Mouse (Mus musculus): ENCODE results near the gene Fiz1.
"Not testable (repeated sequence)": the region's sequence is repeated elsewhere in the genome, so short reads cannot be mapped to it uniquely, and the experiment has no call there.

The Fiz1 gene

DNA sequence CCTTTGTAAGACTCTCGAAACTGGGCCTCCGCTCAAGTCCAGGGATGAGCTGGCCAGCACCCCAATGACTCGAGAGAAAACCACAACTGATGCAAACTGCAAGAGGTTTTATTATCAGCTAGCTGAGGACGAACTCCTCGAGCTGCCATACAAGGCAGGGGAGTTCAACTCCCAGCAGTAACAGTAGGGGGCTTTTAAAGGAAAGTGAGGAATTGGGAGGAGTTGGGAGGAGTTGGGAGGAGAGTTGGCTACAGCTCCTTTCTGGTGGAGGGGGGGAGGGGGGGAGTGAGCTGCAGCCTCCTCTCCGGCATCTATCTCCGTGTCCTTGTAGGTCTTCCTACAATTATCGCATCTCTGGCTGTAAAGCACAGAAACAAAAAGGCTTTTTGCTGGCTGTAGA is 11.6 kb downstream of the Fiz1 start:
- in situ Hi-C loops (cut with MseI, MboI): not testable (repeated sequence)

DNA sequence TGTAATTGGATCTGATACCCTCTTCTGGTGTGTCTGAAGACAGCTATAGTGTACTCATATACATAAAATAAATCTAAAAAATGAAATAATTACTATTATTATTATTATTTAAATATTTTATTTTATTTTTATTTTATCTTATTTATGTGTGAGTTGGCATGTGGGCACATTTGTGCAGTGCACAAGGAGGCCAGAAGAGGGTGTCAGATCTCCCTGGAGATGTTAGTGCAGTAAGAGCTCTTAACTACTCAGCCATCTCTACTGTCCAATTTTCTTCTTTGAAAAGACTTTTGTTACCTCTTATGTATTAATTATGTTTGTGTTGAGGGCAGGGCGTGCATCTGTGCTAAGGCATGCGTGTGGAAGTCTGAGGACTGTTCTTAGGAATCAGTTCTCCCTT is 14.6 kb downstream of the Fiz1 start:
- in situ Hi-C loops (cut with MseI, MboI): no loop called here

DNA sequence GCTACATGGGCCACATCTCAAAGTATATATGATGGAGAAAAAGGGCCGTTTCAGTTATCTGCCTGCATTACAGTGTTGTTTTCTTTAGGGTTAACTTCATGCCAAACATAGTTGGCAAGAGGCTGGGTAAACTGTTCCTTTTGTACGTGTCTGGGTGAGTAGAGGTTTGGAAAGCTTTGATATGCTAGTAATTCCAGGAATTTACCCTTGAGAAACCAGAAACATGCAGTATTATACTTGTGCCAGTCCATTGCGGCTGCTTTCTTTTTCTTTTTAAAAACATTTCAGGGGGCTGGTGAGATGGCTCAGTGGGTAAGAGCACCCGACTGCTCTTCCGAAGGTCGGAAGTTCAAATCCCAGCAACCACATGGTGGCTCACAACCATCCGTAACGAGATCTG is 17.6 kb downstream of the Fiz1 start:
- in situ Hi-C loops (cut with MseI, MboI): no loop called here

DNA sequence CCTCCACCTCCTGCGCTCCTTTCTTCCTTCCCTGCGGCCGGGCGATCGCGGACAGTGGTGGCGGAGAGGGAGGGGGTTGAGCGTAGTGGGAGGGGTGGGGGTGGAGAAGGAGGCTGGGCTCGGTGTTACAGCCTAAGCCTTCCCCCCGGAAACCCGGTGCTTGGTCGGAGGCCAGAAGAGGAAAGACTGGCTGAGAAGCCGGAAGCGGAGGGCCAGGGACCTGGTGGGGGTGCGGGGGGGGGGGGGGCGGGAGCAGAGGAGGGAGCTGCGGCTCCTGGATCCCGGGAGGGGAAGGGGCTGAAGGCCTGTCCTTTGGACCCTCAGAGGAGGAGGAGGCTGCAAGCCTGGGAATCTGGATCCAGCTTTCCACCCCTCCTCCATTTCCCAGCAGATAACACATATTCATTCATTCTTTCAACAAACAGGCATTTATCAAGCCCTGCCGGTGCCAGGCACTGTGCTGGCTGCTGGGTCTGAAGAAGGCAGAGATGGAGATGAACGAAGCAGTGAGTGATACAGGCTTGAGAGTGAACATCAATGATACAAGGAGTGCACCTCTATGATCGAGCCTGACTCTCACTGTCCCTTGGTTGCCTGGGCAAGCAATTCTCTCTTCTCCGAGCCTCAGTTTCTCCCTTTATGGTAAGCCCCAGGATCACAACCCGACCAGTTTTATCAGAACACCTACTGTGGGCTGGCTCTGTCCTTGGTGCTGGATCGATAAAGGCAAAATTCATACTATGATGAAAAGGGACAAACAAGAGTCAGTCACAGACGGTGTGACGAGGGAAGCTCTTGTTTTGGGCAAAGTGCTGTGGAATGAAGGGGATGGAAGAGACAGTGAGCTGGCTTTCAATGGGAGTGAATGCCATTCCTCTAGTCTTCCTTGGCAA is 18.2 kb downstream of the Fiz1 start, which contains the start of gene Zfp579:
Zfp579 (minus strand) TSS at position 156 of the 893 bp plus-strand sequence.
- in situ Hi-C loops (cut with MseI, MboI): no loop called here

DNA sequence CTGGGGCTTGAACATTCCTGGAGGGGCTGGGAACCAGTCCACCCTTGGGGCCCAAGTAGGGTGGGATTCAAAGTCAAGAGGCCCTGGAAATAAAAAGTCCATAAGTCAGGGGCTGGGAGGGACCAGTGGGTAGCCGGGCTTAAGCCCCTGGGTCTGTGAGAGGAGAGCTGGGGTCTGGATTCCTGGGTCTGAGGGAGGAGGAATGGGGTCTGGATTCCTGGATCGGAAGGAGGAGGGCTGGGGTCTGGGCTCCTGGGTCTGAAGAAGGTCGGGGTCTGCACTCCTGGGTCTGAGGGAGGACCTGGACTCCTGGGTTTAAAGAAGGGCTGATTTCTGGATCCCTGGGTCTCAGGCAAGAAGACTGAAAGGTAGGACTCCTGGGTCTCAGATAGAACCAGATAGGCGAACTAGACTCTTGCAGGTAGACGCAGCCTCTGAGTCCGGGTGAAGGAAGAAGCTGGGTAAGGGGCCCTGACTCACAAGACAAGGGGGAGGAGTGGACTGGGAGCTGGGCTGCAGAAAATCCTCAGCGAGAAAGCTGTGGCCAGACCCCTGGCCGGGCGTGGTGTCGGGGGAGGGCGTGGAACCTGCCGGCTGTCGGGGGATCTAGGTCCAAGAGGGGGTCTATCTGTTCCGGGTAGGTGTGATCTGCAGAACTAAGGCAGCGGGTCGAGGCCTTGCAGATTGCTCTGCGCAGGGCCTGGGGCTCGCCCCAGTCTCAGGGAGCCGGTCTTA is 19.1 kb downstream of the Fiz1 start:
- in situ Hi-C loops (cut with MseI, MboI): no loop called here

DNA sequence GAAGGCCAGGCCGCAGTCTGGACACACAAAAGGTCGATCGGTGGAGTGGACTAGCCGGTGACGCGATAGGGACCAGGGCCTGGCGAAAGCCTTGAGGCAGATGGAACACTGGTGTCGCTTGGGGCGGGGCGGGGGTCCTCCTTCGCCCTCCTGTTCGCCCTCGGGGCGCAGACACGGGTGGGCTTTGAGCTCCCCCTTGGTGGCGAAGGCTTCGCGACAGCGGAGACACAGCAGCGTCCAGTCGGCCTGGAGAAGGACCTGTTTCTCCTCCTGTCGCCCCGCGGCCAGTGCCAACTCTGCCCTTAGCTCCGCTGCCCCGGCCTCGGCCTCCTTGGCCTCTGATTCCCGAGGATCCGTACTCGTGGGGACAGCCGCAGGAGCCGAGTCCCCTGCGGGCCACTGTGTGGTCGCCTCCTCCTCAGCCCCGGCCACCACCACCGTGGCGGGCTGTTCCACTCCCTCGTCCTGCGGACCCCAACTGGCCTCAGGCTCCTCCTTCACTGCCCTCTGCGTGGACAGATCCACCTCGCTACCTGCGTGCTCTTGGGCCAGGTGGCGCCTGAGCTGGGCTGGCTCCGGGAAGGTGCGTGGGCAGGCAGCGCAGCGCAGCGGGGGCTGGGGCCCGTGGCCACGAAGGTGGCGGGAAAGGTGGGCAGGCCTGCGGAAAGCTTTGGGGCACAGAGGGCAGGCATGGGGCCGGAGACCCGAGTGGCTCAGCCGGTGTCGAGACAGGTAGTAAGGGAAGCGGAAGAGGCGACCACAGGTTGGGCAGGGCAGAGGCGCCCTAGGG is 20.3 kb downstream of the Fiz1 start:
- in situ Hi-C loops (cut with MseI, MboI): no loop called here

DNA sequence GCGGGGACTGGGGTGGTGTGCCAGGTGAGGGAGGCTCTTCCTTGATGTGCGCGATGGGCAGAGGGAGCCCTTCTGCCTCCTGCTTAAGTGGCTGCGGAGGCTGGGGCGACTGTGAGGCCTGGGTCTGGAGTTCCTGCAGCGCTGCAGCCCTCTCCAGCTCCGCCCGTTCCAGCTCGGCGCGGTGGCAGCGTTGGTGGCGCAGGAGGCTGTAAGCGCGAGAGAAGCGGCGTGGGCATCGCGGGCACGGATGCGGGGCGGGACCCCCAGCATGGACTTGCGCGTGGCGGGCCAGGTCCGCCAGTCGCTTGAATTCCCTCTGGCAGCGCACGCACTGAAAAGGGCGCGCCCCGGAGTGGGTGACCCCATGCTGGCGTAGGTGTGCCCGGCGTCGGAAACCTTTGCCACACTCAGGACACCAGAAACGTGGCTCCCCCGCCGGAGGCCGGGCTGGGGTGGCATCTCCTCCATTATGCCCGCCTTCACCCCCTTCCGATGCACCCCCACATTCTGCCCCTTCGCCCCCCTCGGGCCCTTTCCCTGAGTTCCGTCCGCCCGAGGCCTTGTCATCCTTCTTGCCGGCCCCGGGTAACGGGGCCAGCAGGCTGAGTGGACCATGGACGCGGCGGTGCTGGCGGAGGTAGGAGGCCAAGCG is 21.0 kb downstream of the Fiz1 start:
- in situ Hi-C loops (cut with MseI, MboI): no loop called here

DNA sequence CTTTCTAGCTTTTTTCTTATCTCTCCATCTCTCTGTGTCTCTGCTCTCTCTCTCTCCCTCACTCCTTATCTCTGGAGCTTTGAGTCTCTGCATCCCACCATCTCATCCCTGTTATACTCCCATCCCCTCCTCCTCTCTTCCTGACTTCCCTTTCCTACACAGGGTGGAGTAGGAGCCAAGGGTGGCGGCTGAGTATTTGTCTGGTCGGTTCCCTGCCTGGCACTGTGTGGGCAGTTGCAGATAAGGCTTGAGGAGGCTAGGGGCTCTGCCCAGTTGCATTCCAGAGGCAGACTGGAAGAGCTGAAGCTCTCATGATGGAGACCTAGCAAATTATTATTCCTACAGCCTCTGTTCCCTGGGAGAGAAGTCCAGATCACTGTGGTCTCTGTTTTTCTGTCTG is 26.2 kb downstream of the Fiz1 start:
- in situ Hi-C loops (cut with MseI, MboI): no loop called here

DNA sequence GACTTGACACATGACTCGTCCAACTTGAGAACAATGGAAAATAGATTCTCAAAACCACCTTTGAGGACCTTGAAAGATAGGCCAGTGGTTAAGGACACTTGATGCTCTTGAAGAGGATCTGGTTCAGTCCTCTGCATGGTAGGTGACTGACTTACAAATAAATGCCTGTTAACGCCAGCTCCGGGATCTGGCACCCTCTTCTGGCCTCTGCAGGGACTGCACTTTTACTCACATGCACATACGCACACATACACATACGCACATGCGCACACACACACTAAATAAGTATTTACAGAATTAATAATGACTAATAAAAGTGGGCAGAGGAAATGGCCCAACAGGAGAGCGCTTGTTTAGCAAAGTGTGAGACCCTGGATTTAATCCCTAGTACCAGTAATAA is 37.7 kb downstream of the Fiz1 start:
- in situ Hi-C loops (cut with MseI, MboI): no loop called here

DNA sequence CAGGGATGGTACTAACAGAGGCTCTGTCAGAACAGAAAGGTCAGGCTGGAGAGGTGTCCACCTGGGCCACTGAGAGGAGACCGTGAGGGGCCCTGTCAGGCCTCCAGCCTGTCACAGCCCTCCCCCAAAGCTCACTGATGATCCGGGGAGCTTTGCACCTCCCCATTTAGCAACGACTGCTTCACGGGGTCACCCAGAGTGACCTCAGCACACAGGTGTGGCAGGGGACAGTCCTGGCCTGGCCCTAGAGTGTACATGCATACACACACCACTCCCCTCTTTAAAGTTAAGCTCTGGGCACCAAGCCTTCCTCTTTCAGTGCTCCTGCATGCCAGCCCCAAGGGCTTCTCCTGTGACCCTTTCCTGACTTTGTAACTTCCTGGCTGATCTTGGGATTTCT is 39.0 kb downstream of the Fiz1 start:
- in situ Hi-C loops (cut with MseI, MboI): no loop called here

DNA sequence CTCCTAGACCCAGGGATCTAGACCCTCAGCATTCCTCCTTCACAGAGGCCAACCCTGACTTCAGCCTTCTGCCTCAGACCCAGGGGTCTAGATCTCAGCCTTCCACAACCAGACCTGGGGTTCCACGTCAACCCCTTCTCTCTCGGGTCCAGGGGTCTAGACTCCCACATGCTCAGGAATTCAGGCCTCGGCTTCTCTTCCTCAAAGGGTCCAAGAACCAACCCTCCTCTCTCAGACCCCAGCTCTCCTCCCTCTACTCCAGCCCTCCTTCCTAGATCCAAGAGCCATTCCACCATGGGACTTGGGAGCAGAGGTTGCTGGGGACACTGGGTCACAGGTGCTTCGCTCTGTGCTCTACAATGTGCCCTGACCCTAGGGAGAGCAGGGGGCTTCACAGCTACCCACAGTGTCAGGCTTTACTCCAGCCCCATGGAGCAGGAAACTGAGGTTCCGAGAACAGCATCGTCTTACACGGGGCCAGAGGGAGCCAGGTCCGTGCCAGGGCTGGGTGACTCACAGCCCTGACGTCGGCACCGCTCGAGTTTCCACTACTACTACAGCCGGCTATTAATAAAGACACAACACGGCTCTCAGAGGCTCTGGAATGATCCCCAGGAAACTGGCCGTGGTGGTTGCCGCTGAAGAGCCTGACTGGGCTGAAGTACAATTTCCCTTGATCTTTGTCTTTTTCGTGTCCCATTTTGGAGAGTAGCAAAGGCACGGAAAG is 42.0 kb downstream of the Fiz1 start:
- in situ Hi-C loops (cut with MseI, MboI): no loop called here

DNA sequence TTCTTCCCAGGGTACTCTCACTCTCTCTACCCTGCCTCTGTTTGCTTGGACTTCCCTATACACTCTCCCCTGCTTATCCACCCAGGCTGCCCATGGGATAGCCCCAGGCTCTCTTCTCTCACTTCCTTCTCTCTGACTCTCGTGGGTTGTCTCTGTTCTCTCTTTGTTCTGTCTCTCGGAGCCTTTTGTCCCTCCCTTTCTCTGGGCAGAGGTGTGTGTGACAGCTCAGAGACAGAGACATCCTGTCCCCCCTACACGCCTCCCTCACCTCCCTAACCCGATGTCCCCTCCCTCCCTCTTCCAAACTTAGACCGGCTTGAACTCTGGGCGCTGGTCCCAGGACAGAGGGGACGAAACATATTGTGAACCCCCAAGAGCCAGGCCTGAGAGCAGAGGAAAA is 42.8 kb downstream of the Fiz1 start:
- in situ Hi-C loops (cut with MseI, MboI): no loop called here

DNA sequence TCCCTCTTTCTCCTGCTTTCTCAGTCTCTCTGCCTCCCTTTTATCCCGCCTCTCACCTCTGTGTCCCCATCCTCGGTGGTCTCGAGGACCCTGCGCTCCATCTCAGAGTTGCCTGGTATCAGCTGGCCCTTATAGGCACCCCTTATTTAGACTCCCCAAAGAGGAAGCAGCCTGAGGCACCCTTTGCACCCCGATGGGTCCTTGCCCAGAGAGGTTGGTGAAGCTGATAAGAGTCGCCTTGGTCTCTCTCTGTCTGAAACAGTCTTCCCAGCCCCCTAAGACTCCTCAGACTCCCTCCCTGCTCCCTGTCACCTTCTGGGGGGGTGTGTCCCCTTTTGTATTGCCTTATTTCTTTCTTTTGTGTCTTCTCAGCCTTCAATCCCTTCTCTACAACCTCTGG is 43.4 kb downstream of the Fiz1 start, which contains the start of gene Sbk3:
Sbk3 (minus strand) TSS at position 101 of the 400 bp plus-strand sequence.
- in situ Hi-C loops (cut with MseI, MboI): no loop called here

DNA sequence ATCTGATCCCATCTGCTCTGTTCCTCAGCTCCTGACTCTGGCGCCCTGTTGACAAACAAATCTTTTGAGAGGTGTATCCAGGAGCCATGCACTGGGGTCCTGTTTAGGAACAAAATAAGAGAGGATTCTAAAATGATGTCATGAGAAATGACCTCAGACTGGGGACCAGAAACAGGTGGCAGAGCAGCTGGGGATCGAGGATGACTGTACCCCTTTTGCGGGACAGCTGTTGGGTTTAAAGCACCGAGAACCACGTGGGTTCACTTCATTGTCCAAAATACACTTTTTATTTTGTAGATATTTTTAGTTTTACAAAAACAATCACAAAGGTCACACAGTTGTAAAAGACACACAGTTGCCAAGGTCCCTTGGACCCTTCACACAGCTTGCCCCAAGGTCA is 49.5 kb downstream of the Fiz1 start:
- in situ Hi-C loops (cut with MseI, MboI): no loop called here

DNA sequence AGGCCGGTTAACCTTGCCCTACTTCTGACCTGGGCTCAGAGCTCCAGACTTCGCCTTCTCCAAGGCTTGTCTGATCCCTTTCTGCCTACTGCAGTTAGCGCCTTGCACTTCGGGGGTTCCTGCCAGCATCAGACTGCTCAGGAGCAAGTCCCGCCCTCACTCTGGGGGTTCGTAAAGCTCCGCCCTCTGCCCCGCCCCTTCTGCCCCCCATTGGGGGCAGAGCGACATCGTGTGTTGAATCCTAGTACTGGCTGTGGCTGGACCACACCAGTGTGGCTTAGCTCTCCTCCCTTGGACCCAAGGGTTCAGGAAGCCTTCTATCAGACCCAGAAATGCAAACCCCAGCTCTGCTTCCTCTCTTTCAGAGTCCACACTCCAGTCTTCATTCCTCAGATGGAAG is 50.2 kb downstream of the Fiz1 start, which contains the start of gene Sbk2:
Sbk2 (minus strand) TSS at position 135 of the 400 bp plus-strand sequence.
- in situ Hi-C loops (cut with MseI, MboI): no loop called here

DNA sequence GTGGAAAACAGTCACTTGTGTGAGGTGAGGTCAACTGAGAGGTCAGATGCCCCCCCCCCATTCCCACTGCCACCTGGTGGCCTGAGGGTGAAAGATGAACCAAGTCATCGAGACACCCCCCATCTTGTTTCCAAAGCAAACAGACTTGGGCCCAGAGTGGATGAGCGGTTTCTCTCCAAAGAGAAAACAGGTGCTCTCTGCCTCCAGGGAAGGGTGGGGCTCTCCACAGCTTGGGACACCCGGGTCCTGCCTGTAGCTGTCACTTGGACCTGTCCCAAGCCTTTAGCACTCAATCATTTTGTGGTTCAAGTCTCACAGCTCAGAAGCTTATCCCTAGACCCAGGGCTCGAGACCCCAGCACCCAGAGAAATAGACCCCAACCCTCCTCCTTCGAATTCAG is 51.0 kb downstream of the Fiz1 start:
- in situ Hi-C loops (cut with MseI, MboI): no loop called here

DNA sequence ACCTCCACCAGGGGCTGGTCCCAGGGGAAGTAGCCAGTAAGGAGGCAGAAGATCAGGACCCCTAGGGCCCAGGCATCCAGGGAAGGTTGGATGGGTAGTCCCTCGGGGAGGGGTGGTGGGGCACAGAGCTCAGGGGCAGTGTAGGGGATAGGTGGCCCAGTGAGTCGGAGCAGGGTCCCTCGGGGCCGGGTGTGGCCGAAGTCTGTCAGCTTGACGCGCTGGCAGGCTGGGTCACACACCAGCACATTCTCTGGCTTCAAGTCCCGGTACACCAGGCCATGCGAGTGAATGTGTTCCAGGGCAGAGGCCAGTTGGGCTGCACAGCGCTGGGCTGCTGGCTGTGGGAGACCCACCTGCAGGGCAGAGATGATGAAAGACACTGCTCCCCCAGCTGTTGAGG is 57.1 kb downstream of the Fiz1 start:
- in situ Hi-C loops (cut with MseI, MboI): no loop called here

Measured in mouse trophoblast stem cell (cell line).